Mouse (Mus musculus): ENCODE measurements around the gene Gm8020. TPM values are rescaled to one million over a fixed set of nuclear protein-coding genes. Genes with fewer than 3 reads are reported as not detected.
"Not testable (repeated sequence)": the region's sequence is repeated elsewhere in the genome, so short reads cannot be mapped to it uniquely, and the experiment has no call there.

The Gm8020 gene
- not detected for total RNA-seq (2021)
- long read RNA-seq, experiment 1, result 0 reads
- long read RNA-seq, experiment 2, result 0 reads

GRCm38 (mm10) chr14:42502249-42502648, at the start of gene Gm8020:
Gm8020 (minus strand) TSS chr14:42502349.
- DNase-seq; intact Hi-C loops (cut with DNase I): not testable (repeated sequence)

GRCm38 (mm10) chr14:42543170-42543701, 41.1 kb upstream of the Gm8020 start:
- DNase-seq, result peak in 1 of 2 experiments; percentile 3
- intact Hi-C loops (cut with DNase I), result not testable (repeated sequence)

- intact Hi-C loops (cut with DNase I); DNase-seq: not testable (repeated sequence)
Measured at GRCm38 (mm10) chr14:42542316-42543169, 40.4 kb upstream of the Gm8020 start.

- DNase-seq; intact Hi-C loops (cut with DNase I): not testable (repeated sequence)
Measured at GRCm38 (mm10) chr14:42524182-42524581, 22.0 kb upstream of the Gm8020 start, which contains the start of gene Gm8024. Gm8024 (minus strand) TSS chr14:42524282.

GRCm38 (mm10) chr14:42463581-42463980, 38.6 kb downstream of the Gm8020 start, which contains the start of gene Gm8011:
Gm8011 (plus strand) TSS chr14:42463881.
- DNase-seq; intact Hi-C loops (cut with DNase I): not testable (repeated sequence)

Other genes with a start within 250 kb of the Gm8020 start
- not detected for gene Gm17026, start 242.3 kb downstream of the Gm8020 start, total RNA-seq (2021)
- gene Gm9611, start 205.0 kb downstream of the Gm8020 start, total RNA-seq (2021), result not detected
- gene Gm7995, start 192.1 kb downstream of the Gm8020 start, total RNA-seq (2021), result not detected
- gene Gm8005, start 62.7 kb downstream of the Gm8020 start, total RNA-seq (2021), result not detected
- not detected for gene Gm8011, start 38.5 kb downstream of the Gm8020 start, total RNA-seq (2021)
- gene Gm8024, start 21.9 kb upstream of the Gm8020 start, total RNA-seq (2021), result not detected
- not detected for gene Gm17124, start 97.5 kb upstream of the Gm8020 start, total RNA-seq (2021)
- not detected for gene Gm3633, start 139.6 kb upstream of the Gm8020 start, total RNA-seq (2021)
- gene Gm10378, start 153.6 kb upstream of the Gm8020 start, total RNA-seq (2021), result not detected